Mouse (Mus musculus): ENCODE measurements around the gene Zfp638.

DNA sequence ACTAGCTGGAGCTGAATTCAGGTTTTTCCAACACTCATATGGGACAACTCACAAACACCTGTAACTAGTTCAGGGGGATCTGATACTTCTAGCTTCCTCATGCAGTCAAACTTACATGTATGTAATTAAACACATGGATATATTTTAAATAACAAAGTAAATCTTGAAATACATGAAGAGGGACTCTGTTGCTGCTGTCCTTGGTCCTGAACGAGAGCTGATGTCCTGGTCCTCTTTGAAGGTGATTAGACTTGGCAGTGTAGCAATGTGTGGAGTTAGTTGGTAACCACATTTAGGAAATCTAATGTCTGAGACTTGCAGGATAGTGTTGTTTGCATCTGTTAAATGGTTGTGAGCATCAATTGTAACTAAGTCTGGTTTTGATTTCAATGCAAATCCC, 60.5 kb downstream of the Zfp638 start:
- TF ChIP-seq CTCF (conservative IDR thresholded peaks at IDR 0.05; ENCODE audit: insufficient read depth, insufficient read length, low read depth, low read length) (no peak), POLR2A (IDR thresholded peaks at IDR 0.05; ENCODE audit: low read depth, low read length) (no peak)

All from kidney, adult 2 months (tissue).